Mouse (Mus musculus) E14TG2a.4 (cell line): Measurements from ENCODE around the gene Arhgap23.

Source experiments
- CTCF ChIP-seq: conservative IDR thresholded peaks from 2 replicates; pipeline ENCODE4 v1.5.1; 2014; ENCODE audit warnings: low read length
- NANOG ChIP-seq: IDR thresholded peaks from 2 replicates; pipeline ENCODE4 v1.6.1; 2014; ENCODE audit warnings: borderline replicate concordance, low read length, mixed read lengths

DNA sequence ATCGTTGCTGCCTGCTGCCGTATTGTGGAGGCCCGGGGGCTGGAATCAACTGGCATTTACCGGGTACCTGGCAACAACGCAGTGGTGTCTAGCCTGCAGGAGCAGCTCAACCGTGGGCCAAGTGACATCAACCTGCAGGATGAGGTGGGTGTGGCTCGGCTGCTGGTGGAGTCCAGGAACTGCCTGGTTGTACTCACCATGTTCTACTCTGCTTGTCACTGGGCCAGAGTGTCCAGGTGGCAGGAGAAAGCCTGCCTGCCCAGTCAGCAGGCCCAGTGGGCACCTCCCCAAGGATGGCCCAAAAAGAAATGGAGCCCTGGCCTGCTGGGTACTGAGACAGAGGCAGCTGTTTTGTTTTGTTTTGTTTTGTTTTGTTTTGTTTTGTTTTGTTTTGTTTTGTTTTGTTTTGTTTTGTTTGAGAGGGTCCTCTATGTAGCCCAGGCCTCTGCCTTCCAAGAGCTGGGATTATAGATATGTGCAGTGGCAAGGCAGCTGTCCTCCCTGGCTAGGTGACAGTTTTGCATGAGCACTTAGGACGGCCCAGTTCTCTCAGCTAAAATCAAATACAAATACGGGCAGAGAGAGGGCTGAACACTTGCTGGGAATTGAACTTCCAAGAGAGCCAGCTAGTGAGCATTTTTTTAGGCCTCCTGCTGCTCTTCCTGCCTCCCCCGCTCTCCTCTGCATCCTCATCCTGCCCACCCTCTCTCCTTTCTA is 51.3 kb downstream of the Arhgap23 start:
- TF ChIP-seq CTCF (no peak), NANOG (no peak)
